Mouse (Mus musculus): Measurements from ENCODE around the gene Olfr553.
"Not testable (repeated sequence)": the region's sequence is repeated elsewhere in the genome, so short reads cannot be mapped to it uniquely, and the experiment has no call there.

Olfr553 gene

GRCm38 (mm10) chr7:102618118-102618517 lies at the start of gene Olfr553:
Gene Olfr553 (minus strand): TSS chr7:102618218.
- no peak for DNase-seq

GRCm38 (mm10) chr7:102665378-102665777 lies 47.4 kb upstream of the Olfr553 start:
- DNase-seq, result no peak

- no peak for DNase-seq
Measured at GRCm38 (mm10) chr7:102664599-102664998, 46.6 kb upstream of the Olfr553 start, which contains the start of gene Olfr556. Gene Olfr556 (plus strand): TSS chr7:102664899.

GRCm38 (mm10) chr7:102658523-102658922 lies 40.5 kb upstream of the Olfr553 start, which contains the start of gene Olfr555:
Gene Olfr555 (plus strand): TSS chr7:102658823.
- DNase-seq, result no peak

GRCm38 (mm10) chr7:102644945-102645344 lies 26.9 kb upstream of the Olfr553 start:
- not testable (repeated sequence) for DNase-seq

GRCm38 (mm10) chr7:102638132-102638531 lies 20.1 kb upstream of the Olfr553 start, which contains the start of gene Olfr554:
Gene Olfr554 (plus strand): TSS chr7:102638432.
- DNase-seq, result no peak

- DNase-seq, result peak; percentile 64
Measured at GRCm38 (mm10) chr7:102636665-102637064, 18.6 kb upstream of the Olfr553 start.

GRCm38 (mm10) chr7:102620368-102620767 lies 2.4 kb upstream of the Olfr553 start:
- not testable (repeated sequence) for DNase-seq

- no peak for DNase-seq
Measured at GRCm38 (mm10) chr7:102619608-102620007, 1.6 kb upstream of the Olfr553 start.

GRCm38 (mm10) chr7:102597378-102598031 lies 20.5 kb downstream of the Olfr553 start, which contains the start of gene Olfr552:
Gene Olfr552 (plus strand): TSS chr7:102597770.
- DNase-seq, result no peak

GRCm38 (mm10) chr7:102591786-102592185 lies 26.2 kb downstream of the Olfr553 start, which contains the start of gene Olfr551:
Gene Olfr551 (minus strand): TSS chr7:102591886.
- DNase-seq, result no peak

GRCm38 (mm10) chr7:102575998-102576397 lies 42.0 kb downstream of the Olfr553 start:
- DNase-seq, result no peak

GRCm38 (mm10) chr7:102573174-102573830 lies 44.7 kb downstream of the Olfr553 start:
- no peak for DNase-seq

- DNase-seq, result no peak
Measured at GRCm38 (mm10) chr7:102571142-102571541, 46.9 kb downstream of the Olfr553 start, which contains the start of gene Olfr550. Gene Olfr550 (plus strand): TSS chr7:102571442.

- no peak for DNase-seq
Measured at GRCm38 (mm10) chr7:102566219-102566618, 51.8 kb downstream of the Olfr553 start.

GRCm38 (mm10) chr7:102564999-102565997 lies 52.7 kb downstream of the Olfr553 start, which contains the start of gene Trim21:
Gene Trim21 (minus strand): TSS chr7:102565486.
- DNase-seq, result peak; percentile 90
